Mouse (Mus musculus) adrenal gland, postnatal 4 days (tissue): Measurements from ENCODE around the gene Borcs5. TPM values are rescaled to one million over a fixed set of nuclear protein-coding genes. Genes with fewer than 3 reads are reported as not detected.

Experiments
- DNase-seq, 2 experiments: peaks; one replicate each; pipeline ENCODE4 v3.0.0; 2021 to 2022; ENCODE audit warnings: low spot score in 2 of 2, mixed read lengths in 2 of 2
- total RNA-seq, 2 experiments: library from RNA; stranded (reverse); gene quantifications; 2 replicates each; pipeline ENCODE4 v1.2.3; 2021

The Borcs5 gene
- total RNA-seq, 2 experiments from 2014 or later, result 13.8 to 14.8 TPM

- no peak for DNase-seq
Measured at GRCm38 (mm10) chr6:134625431-134625830, 13.9 kb upstream of the Borcs5 start.

DNA sequence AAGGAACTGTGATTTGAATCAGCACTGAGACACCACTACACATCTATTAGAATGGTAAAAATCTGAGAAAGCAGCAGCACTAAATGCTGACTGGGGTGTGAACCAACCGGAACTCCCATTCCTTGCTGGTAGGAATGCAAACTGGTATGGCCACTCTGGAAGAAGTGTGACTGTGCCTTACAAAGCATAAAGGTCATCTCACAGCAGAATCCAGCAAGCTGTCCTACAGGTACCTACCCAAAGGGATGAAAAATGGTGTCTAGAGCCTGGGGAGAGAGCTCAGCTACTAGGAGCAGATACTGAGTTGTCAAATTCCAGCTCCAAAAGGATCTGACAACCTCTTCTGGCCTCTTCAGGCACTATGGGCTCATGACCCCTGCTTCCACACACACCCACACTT lies 12.7 kb upstream of the Borcs5 start:
- no peak for DNase-seq

DNA sequence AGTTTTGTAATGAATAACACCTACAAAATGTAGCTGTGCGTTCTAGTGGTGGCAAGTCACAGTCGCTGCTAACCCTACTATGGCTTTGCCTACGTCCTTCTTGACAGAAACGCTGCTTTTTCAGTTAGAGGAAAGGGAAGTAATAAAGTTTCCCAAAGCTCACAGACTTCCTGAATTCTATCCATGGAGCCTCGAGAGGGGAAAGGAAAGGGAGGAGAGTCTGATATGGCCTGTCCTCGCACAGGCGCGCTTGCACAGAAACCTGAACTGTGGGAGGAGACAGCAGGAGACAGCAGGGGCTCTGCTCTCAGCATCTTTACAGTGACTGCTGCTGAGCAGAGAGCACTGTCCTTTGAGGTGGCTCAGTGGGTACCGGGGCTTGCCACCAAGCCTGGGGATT lies 8.9 kb upstream of the Borcs5 start:
- DNase-seq, result no peak

DNA sequence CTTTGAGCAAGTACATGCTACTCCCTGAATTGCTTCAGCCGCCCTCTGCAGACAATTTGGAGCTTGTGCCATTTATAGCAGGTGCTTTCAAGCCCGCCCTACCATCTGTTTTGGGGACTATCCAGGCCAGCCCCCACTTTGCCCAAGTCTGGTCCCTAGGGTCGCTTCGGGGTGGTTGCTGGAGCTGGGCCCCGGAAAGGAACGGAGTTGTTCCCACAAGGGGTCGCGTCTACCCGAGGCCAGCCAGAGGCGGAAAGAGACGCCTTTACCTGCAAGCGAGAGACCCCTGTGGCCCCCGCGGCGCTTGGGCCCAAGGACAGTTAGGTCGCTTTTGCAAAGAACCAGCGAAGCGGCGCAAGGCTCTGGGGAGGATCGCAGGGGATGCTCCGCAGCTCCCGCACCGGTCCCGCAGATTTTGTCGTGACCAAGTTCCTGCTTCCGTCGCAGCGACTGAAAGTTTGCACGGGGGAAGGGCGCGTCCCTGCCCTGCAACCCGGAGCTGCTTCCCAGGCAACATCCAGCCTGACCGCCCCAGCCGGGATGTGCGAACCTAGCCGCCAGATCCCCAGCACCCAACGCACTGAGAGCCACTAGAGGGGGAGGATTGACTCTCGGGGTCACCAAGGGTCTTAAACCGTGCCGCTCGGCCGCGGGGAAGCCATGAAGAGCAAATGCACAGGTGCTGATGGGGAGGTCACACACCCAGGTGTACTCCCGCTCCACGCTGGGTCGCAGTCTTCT lies 7.2 kb upstream of the Borcs5 start, which contains the start of gene Mansc1:
Gene Mansc1 (minus strand): TSS at position 542 of the 741 bp plus-strand sequence.
- DNase-seq, result peak; percentile 24 to 30

DNA sequence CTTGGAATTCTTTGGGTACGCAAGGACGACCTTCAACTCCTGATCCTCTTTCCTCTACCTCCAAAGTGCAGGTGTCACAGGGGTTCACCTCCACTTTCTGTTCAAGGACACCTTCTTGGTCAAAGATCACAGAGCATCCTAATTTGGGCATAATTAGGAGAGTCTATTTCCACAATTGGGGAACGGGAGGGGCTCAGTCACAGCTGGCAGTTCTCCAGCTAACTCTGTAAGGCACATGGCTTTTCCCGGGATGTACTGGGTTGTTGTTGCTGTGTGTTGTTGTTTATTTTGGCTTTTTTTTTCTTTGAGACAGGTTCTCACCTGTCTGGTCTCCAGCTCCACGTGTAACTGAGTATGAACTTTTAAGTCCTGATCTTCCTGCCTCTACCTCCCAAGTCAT lies 6.6 kb upstream of the Borcs5 start:
- DNase-seq, result no peak

GRCm38 (mm10) chr6:134633553-134633952 lies 5.8 kb upstream of the Borcs5 start:
- DNase-seq, result no peak

GRCm38 (mm10) chr6:134636476-134636875 lies 2.8 kb upstream of the Borcs5 start:
- no peak for DNase-seq

GRCm38 (mm10) chr6:134639900-134640299 lies 590 bp downstream of the Borcs5 start:
- DNase-seq, result no peak

DNA sequence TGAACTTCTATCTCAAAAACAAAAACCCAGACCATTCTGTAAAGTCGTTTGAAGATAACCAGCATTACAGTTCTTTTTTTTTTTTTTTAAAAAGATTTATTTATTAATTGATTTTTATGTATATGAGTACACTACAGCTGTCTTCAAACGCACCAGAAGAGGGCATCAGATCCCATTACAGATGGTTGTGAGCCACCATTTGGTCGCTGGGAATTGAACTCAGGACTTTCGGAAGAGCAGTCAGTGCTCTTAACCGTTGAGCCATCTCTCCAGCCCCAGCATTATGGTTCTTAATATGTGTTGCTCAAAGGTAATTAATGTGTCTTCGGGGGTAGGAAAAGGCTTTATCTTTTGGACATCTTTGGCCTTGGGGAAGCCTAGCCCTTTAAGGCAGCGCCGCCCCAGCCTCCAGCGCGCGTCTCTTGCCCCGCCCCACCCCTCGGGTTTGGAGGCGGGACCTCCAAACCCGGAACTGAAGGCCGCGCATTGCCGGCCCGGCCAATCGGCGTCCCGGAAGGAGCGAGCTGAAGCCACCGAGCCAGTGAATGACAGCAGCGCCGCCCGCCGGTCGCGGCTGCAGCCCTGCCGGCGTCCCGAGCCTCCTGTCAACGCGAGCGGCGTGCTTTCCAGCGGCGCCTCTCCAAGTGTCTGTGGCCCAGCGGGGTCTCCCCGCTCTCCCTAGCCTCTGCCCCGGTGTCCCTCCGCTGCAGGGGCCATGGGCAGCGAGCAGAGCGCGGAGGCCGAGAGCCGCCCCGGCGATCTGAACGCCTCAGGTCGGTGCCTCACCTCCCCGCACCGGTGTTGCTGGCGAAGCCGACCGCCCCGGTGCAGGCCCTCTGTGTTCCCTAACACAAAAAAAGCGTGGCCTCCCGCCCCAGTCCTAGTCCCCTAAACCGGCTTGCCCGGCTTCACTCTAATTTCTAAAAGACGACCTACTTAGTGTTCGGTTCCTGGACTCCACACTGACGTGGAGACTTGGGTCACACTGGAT lies 1.5 kb downstream of the Borcs5 start:
- DNase-seq, result peak; percentile 79 to 86

DNA sequence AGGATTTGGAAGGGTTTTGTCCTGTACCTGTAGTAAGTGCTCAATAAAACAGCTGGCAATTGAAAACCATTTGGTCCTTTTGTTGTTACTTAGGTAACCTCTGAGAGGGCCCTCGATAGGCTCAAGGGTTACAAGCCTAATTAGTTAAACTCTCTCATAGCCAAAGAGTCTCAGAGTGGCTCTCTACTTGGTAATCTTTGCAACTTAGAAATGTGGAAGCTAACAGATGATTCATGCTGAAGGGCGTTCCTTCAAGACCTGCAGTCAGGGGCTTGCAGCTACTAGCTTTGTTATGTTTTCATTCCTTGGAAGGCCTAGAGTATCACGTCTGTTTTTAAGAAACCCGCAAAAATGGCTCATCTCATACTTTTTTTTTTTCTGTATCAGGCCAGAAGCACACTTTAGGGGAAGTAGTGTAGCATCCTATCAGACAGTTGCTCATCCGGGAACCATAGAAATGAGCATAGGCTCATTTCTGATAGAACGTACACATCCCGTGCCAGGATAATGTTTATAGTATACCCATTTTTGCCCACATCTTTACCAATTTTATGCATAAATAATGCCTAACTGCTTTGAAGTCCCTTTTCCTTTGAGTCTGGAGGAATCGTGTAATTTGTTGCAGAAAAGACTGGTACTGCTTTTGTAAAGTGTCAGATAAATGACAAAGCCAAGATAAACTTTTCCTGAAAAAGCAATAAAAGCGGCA lies 2.6 kb downstream of the Borcs5 start:
- DNase-seq, result no peak

- DNase-seq, result no peak
Measured at GRCm38 (mm10) chr6:134643296-134643695, 4.0 kb downstream of the Borcs5 start.

GRCm38 (mm10) chr6:134646835-134647234 lies 7.5 kb downstream of the Borcs5 start:
- no peak for DNase-seq

GRCm38 (mm10) chr6:134647621-134648020 lies 8.3 kb downstream of the Borcs5 start:
- DNase-seq, result no peak

- DNase-seq, result no peak
Measured at GRCm38 (mm10) chr6:134648356-134648755, 9.0 kb downstream of the Borcs5 start.

GRCm38 (mm10) chr6:134656527-134656926 lies 17.2 kb downstream of the Borcs5 start:
- no peak for DNase-seq

- DNase-seq, result no peak
Measured at GRCm38 (mm10) chr6:134659108-134659958, 20.0 kb downstream of the Borcs5 start.

DNA sequence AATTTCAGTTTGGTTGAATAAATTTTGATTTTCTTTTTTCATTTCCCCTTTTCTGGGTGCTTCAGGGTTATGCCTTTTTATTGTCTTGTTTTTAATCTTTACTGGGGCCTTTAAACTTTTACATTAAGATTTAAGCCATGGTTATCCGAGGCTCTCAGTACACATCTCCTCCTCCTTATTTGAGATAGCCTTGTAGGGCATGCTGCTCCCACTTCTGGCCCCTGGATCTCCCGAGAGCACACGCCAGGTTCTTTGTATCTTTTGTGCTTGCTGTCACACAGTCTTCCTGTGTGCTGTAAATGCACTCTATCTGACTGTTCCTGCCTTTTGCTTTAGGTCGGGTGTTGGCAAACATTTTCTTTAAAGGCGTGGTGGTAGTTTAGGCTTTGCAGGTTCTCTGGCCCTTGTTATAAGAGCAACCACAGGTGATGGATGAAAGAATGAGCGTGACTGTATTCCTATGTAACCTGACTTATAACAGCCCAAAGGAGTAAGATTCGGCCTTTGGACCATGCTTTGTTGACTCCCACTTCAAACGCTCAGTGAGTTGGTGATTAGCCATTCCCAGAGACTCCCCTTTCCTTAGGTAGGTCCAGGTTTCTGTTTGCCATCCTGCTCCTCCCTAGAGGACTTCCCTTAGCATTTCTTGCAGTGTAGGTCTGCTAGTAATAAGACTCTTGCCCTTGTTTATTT lies 21.6 kb downstream of the Borcs5 start:
- no peak for DNase-seq

DNA sequence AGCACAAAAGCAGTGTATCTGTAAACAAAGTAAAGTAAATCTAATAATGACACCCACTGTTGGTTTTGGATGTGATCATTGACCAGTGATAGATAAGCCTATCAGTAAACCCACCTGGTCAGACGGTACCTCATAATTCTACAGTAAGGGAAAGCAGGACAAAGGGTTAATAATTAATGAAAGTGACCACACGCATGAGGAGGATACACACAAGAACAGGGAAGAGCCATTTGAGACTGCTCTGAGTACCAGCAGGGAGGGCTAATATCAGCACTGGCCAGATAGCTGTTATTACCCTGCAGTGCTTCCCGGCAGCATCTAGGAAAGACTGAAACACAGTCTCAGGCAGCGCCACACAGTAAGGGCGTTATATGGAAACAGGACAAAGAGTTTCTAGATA lies 25.3 kb downstream of the Borcs5 start:
- no peak for DNase-seq

- no peak for DNase-seq
Measured at GRCm38 (mm10) chr6:134665817-134666216, 26.5 kb downstream of the Borcs5 start.

DNA sequence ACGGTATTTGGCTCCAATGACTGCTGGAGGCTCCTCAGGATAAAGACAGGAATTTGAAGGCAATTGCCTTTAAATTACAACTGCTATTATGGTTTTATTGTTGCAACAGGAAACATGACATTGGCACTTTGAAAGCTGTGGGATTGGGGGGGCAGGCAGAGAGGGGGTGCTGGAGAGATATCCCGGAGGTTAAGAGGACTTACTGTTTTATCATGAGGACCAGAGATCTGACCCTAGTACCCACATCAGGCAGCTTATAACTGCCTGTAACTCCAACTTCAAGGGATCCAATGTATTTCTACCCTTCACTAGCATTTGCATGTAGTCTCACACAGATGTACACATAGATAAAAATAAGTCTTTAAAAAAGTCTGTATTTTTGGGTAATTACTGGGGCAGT lies 29.2 kb downstream of the Borcs5 start:
- DNase-seq, result no peak
